ENCODE assay signal across 1 mouse cellular context in the genomic region with DNA sequence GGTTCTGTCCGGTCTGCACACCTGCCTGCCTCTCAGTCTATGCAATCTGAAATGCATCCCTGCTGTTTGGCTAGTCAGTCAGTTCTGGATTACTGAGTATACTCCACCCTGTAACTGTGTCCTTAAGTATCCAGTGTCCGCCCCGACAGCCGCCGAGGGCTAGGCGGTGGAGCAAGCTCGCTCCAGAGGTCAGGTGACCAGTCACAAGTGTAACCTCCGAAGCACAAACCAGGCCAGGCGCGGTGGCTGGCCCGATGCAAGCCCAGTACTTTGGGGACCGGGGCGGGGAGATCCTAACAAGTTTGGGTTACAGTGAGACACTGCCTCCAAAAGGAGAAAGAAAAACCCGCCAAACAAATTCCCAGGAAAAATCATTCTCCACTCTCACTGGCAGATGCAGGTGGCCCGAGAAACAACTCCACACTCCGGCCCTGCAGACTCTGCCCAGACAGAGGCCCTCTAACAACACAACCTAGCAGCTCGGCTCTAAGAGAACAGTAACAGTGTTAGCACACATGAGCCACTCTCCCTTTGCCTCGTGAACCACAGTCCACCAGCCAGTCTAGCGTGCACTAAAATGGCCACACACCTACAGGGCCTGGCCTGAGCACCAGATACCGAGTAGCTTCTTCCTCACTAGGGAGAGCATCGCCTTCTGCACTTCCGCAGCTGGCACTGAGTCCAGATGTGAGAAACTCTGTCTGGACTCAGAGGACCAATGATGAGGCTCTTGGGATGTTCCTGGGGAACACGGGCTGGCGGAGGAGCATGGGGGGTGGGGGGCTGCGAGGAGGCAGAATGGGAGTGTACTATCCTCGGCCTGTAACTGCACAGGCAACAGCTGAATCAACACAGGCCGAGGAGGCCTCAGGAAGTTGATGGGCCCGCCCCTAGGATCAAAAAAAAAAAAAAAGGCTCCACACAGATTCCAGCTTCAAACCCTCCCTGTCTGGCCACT.
TF ChIP-seq lines count a peak whose summit lies in the region.

No protein-coding gene starts in this region.

TF ChIP-seq in C2C12, 6 proteins besides CTCF, POLR2A, EP300 and RAD21 (continued from another document):
- TF ChIP-seq MYOG (IDR thresholded peaks at IDR 0.05; ENCODE audit: control insufficient read depth, extremely low read depth, insufficient read length) (no peak), FOSL1 (IDR thresholded peaks at IDR 0.05; ENCODE audit: insufficient read depth, low read length, poor library complexity, severe bottlenecking) (no peak)
TF ChIP-seq in C2C12: peak in this region for 2.
